Mouse (Mus musculus) lung, postnatal 0 days (tissue): ENCODE data around the gene Pigt.

Experiments
- CTCF ChIP-seq: IDR thresholded peaks from 2 replicates; pipeline ENCODE4 v1.5.1; 2016; ENCODE audit warnings: antibody characterized with exemption, mild to moderate bottlenecking
- EP300 ChIP-seq: IDR thresholded peaks from 2 replicates; pipeline ENCODE4 v1.6.1; 2016; ENCODE audit warnings: antibody characterized with exemption, mild to moderate bottlenecking, control low read depth

DNA sequence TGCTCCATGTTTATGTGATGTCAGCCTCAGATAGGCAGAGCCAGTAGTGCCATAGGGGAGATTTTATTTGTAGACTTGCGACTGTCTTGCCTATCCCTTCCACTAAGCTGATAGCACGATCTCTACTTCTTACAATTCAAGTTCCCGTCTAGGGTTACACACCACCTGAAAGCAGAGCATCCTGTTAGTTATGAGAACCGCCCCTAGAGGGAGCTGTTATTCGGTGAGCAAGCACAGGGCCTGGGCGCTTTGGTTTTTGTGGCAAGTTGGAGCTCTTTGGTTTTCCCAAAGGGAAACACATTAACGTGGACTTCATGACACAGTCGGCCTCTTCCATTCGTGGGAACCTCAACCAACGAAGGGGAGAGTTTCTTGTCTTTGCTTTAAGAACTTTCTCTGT, 27.1 kb upstream of the Pigt start:
- TF ChIP-seq EP300 (no peak), CTCF (peak; percentile 75)
